Mouse (Mus musculus) midbrain, embryonic 11.5 days (tissue): ENCODE results near the gene Gm5426. TPM values are rescaled to one million over a fixed set of nuclear protein-coding genes. Genes with fewer than 3 reads are reported as not detected.

ENCODE experiments used
- ATAC-seq: fragments of 200-750 bp; cut with Nextera tagmentation; 2 replicates; pipeline ENCODE4 v1.8.0; 2017; ENCODE audit warnings: moderate TSS enrichment, moderate library complexity; ENCODE audit not compliant: low FRiP score
- DNase-seq: peaks from one replicate; pipeline ENCODE4 v3.0.0; 2015; ENCODE audit warnings: low spot score; ENCODE audit errors: missing footprints
- H3K27ac ChIP-seq: fragments of 300-500 bp; sonication (generic); 2 replicates; pipeline ENCODE4 v1.5.1; 2014; ENCODE audit warnings: low read depth, low read length
- H3K27me3 ChIP-seq: fragments of 300-500 bp; sonication (generic); 2 replicates; pipeline ENCODE4 v1.6.1; 2014; ENCODE audit warnings: mild to moderate bottlenecking, low read length, moderate library complexity, mixed read lengths; ENCODE audit not compliant: control insufficient read depth, insufficient read depth
- H3K36me3 ChIP-seq: fragments of 300-500 bp; sonication (generic); 2 replicates; pipeline ENCODE4 v1.6.1; 2014; ENCODE audit warnings: mild to moderate bottlenecking, low read length, moderate library complexity, mixed read lengths; ENCODE audit not compliant: control insufficient read depth, insufficient read depth
- H3K4me1 ChIP-seq: fragments of 300-500 bp; sonication (generic); 2 replicates; pipeline ENCODE4 v1.6.1; 2014; ENCODE audit warnings: low read length; ENCODE audit not compliant: control insufficient read depth, insufficient read depth
- H3K4me2 ChIP-seq: fragments of 300-500 bp; sonication (generic); 2 replicates; pipeline ENCODE4 v1.6.1; 2014; ENCODE audit warnings: mild to moderate bottlenecking, moderate library complexity
- H3K4me3 ChIP-seq: fragments of 300-500 bp; sonication (generic); 2 replicates; pipeline ENCODE4 v1.5.1; 2014; ENCODE audit warnings: low read depth, low read length
- H3K9ac ChIP-seq: fragments of 300-500 bp; sonication (generic); 2 replicates; pipeline ENCODE4 v1.6.1; 2014; ENCODE audit warnings: low read length
- H3K9me3 ChIP-seq: fragments of 300-500 bp; sonication (generic); 2 replicates; pipeline ENCODE4 v1.6.1; 2016; ENCODE audit warnings: low read length; ENCODE audit not compliant: control insufficient read depth
- WGBS: fragments of 180-500 bp; shearing (Covaris S2); extraction: QIAGEN DNeasy Blood & Tissue Kit; methylation state at CpG from one replicate; pipeline ENCODE4 v1.1.7; 2014; 5-methylcytosine and 5-hydroxymethylcytosine counted together
- microRNA-seq: library from miRNA; unstranded; fragments of <30 nt; microRNA quantifications from one replicate; pipeline ENCODE4, GENCODE M21; 2017
- polyA plus RNA-seq: library from polyadenylated mRNA; unstranded; fragments of >200 nt; fragmentation: Nextera tagmentation; extraction: Ambion mirVana; gene quantifications from 2 replicates; pipeline ENCODE4 v1.2.1, GENCODE M21; 2014

Gene Gm5426
- polyA plus RNA-seq, 1 experiment from 2014 or later: not detected

- WGBS: 84% methylated on average over 12 of the region's 12 CpGs
- ATAC-seq: no peak
- H3K4me1 ChIP-seq: no peaks in the 10 kb centered on the region
- no peak for DNase-seq
- H3K27me3 ChIP-seq: no peaks in the 10 kb centered on the region
- no peaks in the 10 kb centered on the region for H3K36me3 ChIP-seq
- H3K9ac ChIP-seq: no peak overlapping the region
- H3K27ac ChIP-seq: no peak overlapping the region
- no peak overlapping the region for H3K4me2 ChIP-seq
- no peak overlapping the region for H3K4me3 ChIP-seq
- H3K9me3 ChIP-seq: no peaks in the 10 kb centered on the region
Measured at GRCm38 (mm10) chr10:96180554-96181397, 44.4 kb downstream of the Gm5426 start.

- H3K27ac ChIP-seq: no peak overlapping the region
- 78% methylated on average over 5 of the region's 5 CpGs for WGBS
- H3K4me1 ChIP-seq: no peaks in the 10 kb centered on the region
- H3K4me2 ChIP-seq: no peak overlapping the region
- DNase-seq: no peak
- H3K27me3 ChIP-seq: no peaks in the 10 kb centered on the region
- H3K9me3 ChIP-seq: no peaks in the 10 kb centered on the region
- no peak for ATAC-seq
- no peak overlapping the region for H3K4me3 ChIP-seq
- H3K36me3 ChIP-seq: no peaks in the 10 kb centered on the region
- no peak overlapping the region for H3K9ac ChIP-seq
Measured at GRCm38 (mm10) chr10:96181398-96181790, 45.0 kb downstream of the Gm5426 start.

- Histone ChIP-seq H3K27ac (no peak overlapping the region), H3K27me3 (no peaks in the 10 kb centered on the region), H3K4me1 (no peaks in the 10 kb centered on the region), H3K9me3 (no peaks in the 10 kb centered on the region), H3K4me2 (no peak overlapping the region), H3K36me3 (no peaks in the 10 kb centered on the region), H3K9ac (no peak overlapping the region), H3K4me3 (no peak overlapping the region)
- WGBS: 83% methylated on average over 6 of the region's 6 CpGs
- DNase-seq (no peak), ATAC-seq (no peak)
Measured at GRCm38 (mm10) chr10:96181883-96182628, 45.7 kb downstream of the Gm5426 start.

DNA sequence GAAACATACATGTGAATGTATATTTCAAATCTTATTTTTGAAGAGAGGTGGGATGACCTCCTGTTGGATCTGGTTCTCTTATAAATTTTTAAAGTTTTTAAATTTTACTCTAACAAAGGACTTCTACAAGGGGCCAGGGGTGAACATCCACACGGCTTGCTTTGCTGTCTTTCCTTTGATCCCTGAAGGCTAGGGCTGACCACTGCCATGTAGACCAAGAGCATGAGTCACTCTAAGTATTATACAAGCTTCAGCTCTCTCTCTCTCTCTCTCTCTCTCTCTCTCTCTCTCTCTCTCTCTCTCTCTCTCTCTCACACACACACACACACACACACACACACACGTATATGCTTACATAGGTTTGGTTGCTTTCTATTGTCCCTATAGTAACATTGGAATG, 48.6 kb downstream of the Gm5426 start:
- no peaks in the 10 kb centered on the region for H3K4me1 ChIP-seq
- WGBS: 75% methylated on average over 2 of the region's 2 CpGs
- H3K9me3 ChIP-seq: no peaks in the 10 kb centered on the region
- H3K27me3 ChIP-seq: no peaks in the 10 kb centered on the region
- DNase-seq (no peak), ATAC-seq (no peak)
- no peak overlapping the region for H3K27ac ChIP-seq
- no peak overlapping the region for H3K4me2 ChIP-seq
- no peaks in the 10 kb centered on the region for H3K36me3 ChIP-seq
- no peak overlapping the region for H3K9ac ChIP-seq
- H3K4me3 ChIP-seq: no peak overlapping the region

DNA sequence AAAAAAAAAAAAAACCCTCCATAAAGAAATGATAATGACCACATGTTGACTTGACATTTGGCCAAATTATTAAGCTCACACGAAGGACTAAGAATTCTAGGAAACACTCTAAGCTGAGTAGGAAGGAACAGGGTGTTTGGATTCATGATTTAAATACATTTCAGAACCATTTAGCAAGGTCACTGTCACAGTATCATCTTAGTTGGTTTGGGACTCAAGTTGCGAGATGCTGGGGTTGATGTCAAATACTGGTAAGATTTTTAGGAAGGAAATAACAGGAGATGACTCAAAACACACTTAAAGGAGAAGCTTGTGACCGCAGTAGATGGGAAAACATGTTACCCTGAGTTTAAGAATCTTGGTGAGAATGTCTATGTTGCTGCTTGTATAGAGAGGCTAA, 49.2 kb downstream of the Gm5426 start:
- ATAC-seq (no peak), DNase-seq (no peak)
- 89% methylated on average over 3 of the region's 3 CpGs for WGBS

More for the DNA sequence above, 49.2 kb downstream of the Gm5426 start:
- H3K4me1 ChIP-seq: no peaks in the 10 kb centered on the region; the same call in 1 of the 2 replicates
- H3K9me3 ChIP-seq: no peaks in the 10 kb centered on the region
- no peak overlapping the region for H3K9ac ChIP-seq
- H3K36me3 ChIP-seq: no peaks in the 10 kb centered on the region
- no peak overlapping the region for H3K27ac ChIP-seq
- no peaks in the 10 kb centered on the region for H3K27me3 ChIP-seq
- H3K4me3 ChIP-seq: no peak overlapping the region
- H3K4me2 ChIP-seq: no peak overlapping the region

Small RNA genes within 50 kb of the gene (microRNA-seq; reads per million reads assigned to microRNA genes)
- not detected for gene Gm22913

Other genes starting within 250 kb of the Gm5426 start
- gene Eea1, start 196.0 kb upstream of the Gm5426 start, polyA plus RNA-seq: 14.7 and 14.8 TPM in 2 replicates